In the genomic region with DNA sequence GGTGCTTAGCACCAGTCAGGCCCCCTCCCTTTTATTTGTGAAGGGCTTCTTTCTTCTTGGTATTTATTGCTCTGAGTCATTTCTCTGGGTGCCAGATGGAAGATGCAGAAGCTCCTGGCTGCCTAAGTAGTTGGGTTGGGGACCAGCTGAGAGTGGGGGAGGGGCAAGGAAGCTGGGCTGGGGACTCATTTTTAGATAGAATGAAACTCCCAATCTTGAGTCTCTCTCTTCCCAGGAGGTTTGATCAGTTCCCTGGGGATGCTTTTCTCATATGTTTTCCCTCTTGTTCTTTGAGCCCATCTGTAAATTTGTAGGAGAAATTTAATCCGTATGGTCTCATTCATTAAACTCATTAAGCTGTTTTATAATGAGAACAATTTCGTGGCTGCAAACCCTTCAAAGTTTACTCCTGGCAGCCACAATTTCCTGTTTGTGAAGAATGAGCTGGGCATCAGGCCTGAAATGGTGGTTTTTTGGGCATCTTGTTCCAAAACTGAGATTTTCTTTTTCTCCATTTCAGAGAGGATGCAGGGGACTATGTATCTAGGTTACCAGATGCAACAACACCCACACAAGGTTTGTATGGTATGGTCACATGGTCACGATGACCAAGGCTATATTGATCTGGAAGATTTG, we compare ENCODE assay signal across 17 mouse cellular contexts.
A peak's percentile ranks its signal among the peaks of the same experiment; 100 is the strongest.
DNase-seq lines count a peak whose midpoint lies in the region; ATAC-seq and TF ChIP-seq lines count a peak whose summit lies in the region.
"Had no signal": no experiment of that assay in that cellular context is flagged by ENCODE, and none has a peak within 500 bp of the region (broad histone marks: within the 10 kb centered on the region; RNA-seq: fewer than 3 reads in every experiment).

No protein-coding gene starts in this region.

- 57% methylated on average over 3 of the region's 3 CpGs for WGBS in hindbrain, postnatal 0 days
- 74% methylated on average over 3 of the region's 3 CpGs for WGBS in hindbrain, embryonic 11.5 days
- 51% methylated on average over 3 of the region's 3 CpGs for WGBS in forebrain, embryonic 16.5 days
- WGBS in midbrain, embryonic 10.5 days = 88% methylated on average over 3 of the region's 3 CpGs

- H3K4me1 ChIP-seq in hindbrain, postnatal 0 days (ENCODE audit: insufficient read depth, low read length) = no peaks in the 10 kb centered on the region
- no peaks in the 10 kb centered on the region for H3K4me1 ChIP-seq in hindbrain, embryonic 11.5 days (replicated peaks; ENCODE audit: control insufficient read depth, insufficient read depth, low read length)
- H3K4me1 ChIP-seq in forebrain, embryonic 16.5 days (replicated peaks; ENCODE audit: control insufficient read depth, insufficient read depth, low read length) = no peaks in the 10 kb centered on the region
- no peaks in the 10 kb centered on the region for H3K4me1 ChIP-seq in midbrain, embryonic 10.5 days
- H3K4me1 ChIP-seq: limb, embryonic 15.5 days; midbrain, embryonic 13.5 days had no signal

- peak; percentile 8 for DNase-seq in hindbrain, postnatal 0 days (ENCODE audit: low spot score)
- DNase-seq in hindbrain, embryonic 11.5 days (ENCODE audit: low spot score) = no peak
- peak; percentile 42 to 73 for DNase-seq in layer of hippocampus, postnatal 10 days (ENCODE audit: low spot score in 2 of 2)
- DNase-seq in right cerebral cortex, postnatal 14 days = peak; percentile 56
- no peak for DNase-seq in spleen, adult 12 weeks (ENCODE audit: low spot score)
- no peak for DNase-seq in midbrain, embryonic 10.5 days (ENCODE audit: low spot score)
- DNase-seq: cerebellum, adult 9-10 months; gastrocnemius, postnatal 10 days; kidney, postnatal 25 days had no signal

- H3K9me3 ChIP-seq in hindbrain, postnatal 0 days (ENCODE audit: low read length) = no peaks in the 10 kb centered on the region
- no peaks in the 10 kb centered on the region for H3K9me3 ChIP-seq in hindbrain, embryonic 11.5 days (ENCODE audit: control insufficient read depth, low read length)
- H3K9me3 ChIP-seq in forebrain, embryonic 16.5 days (ENCODE audit: control insufficient read depth, low read length) = no peaks in the 10 kb centered on the region
- H3K9me3 ChIP-seq in midbrain, embryonic 10.5 days (replicated peaks) = 0 out of 2 replicates have a peak, but pooled peaks cover 6% of the 10 kb centered on the region
- H3K9me3 ChIP-seq: embryonic facial prominence, embryonic 13.5 days; heart, embryonic 15.5 days; limb, embryonic 15.5 days; midbrain, embryonic 13.5 days had no signal

- no peak for TF ChIP-seq CTCF in hindbrain, postnatal 0 days (IDR thresholded peaks at IDR 0.05; ENCODE audit: low read depth)

- H3K4me3 ChIP-seq in hindbrain, postnatal 0 days (ENCODE audit: low read length) = no peak overlapping the region
- H3K4me3 ChIP-seq in hindbrain, embryonic 11.5 days (ENCODE audit: low read depth, low read length) = no peak overlapping the region
- no peak overlapping the region for H3K4me3 ChIP-seq in forebrain, embryonic 16.5 days (replicated peaks; ENCODE audit: low read length)
- no peak overlapping the region for H3K4me3 ChIP-seq in midbrain, embryonic 10.5 days
- H3K4me3 ChIP-seq: embryonic facial prominence, embryonic 13.5 days; heart, embryonic 15.5 days; limb, embryonic 15.5 days; midbrain, embryonic 13.5 days had no signal

- no peaks in the 10 kb centered on the region for H3K27me3 ChIP-seq in hindbrain, postnatal 0 days (ENCODE audit: insufficient read depth, low read length)
- H3K27me3 ChIP-seq in hindbrain, embryonic 11.5 days (ENCODE audit: control insufficient read depth, insufficient read depth, low read length) = no peaks in the 10 kb centered on the region
- H3K27me3 ChIP-seq in forebrain, embryonic 16.5 days (replicated peaks; ENCODE audit: control insufficient read depth, insufficient read depth, low read length) = no peaks in the 10 kb centered on the region
- H3K27me3 ChIP-seq in midbrain, embryonic 10.5 days (ENCODE audit: low read depth, poor library complexity, severe bottlenecking) = no peaks in the 10 kb centered on the region
- H3K27me3 ChIP-seq: embryonic facial prominence, embryonic 13.5 days; heart, embryonic 15.5 days; limb, embryonic 15.5 days; midbrain, embryonic 13.5 days had no signal

- H3K27ac ChIP-seq in hindbrain, postnatal 0 days = no peak overlapping the region
- H3K27ac ChIP-seq in hindbrain, embryonic 11.5 days (ENCODE audit: low read depth, low read length) = no peak overlapping the region
- 0 out of 2 replicates have a peak overlapping the region, but pooled peaks have one; percentile 1 for H3K27ac ChIP-seq in forebrain, embryonic 16.5 days (ENCODE audit: low read length)
- no peak overlapping the region for H3K27ac ChIP-seq in midbrain, embryonic 10.5 days (replicated peaks)
- H3K27ac ChIP-seq: embryonic facial prominence, embryonic 13.5 days; heart, embryonic 15.5 days; limb, embryonic 15.5 days; midbrain, embryonic 13.5 days; stomach, postnatal 0 days had no signal

- no peak overlapping the region for H3K9ac ChIP-seq in hindbrain, postnatal 0 days (replicated peaks; ENCODE audit: low read length)
- H3K9ac ChIP-seq in hindbrain, embryonic 11.5 days (ENCODE audit: low read depth, low read length) = no peak overlapping the region
- no peak overlapping the region for H3K9ac ChIP-seq in forebrain, embryonic 16.5 days (replicated peaks; ENCODE audit: low read depth, low read length)
- H3K9ac ChIP-seq: embryonic facial prominence, embryonic 13.5 days; heart, embryonic 15.5 days; limb, embryonic 15.5 days; midbrain, embryonic 13.5 days had no signal

- ATAC-seq in hindbrain, postnatal 0 days = no peak
- no peak for ATAC-seq in hindbrain, embryonic 11.5 days (ENCODE audit: low FRiP score)
- peak; percentile 76 for ATAC-seq in forebrain, embryonic 16.5 days
- ATAC-seq in megakaryocyte progenitor cell, adult 5-6 weeks (replicated peaks; ENCODE audit: poor library complexity) = no peak
- ATAC-seq: hindbrain, embryonic 16.5 days; midbrain, embryonic 13.5 days had no signal

- no peaks in the 10 kb centered on the region for H3K36me3 ChIP-seq in hindbrain, postnatal 0 days (ENCODE audit: insufficient read depth, low read length)
- H3K36me3 ChIP-seq in hindbrain, embryonic 11.5 days (ENCODE audit: control insufficient read depth, insufficient read depth, low read length) = no peaks in the 10 kb centered on the region
- H3K36me3 ChIP-seq in forebrain, embryonic 16.5 days (ENCODE audit: control insufficient read depth, insufficient read depth) = no peaks in the 10 kb centered on the region
- H3K36me3 ChIP-seq in midbrain, embryonic 10.5 days = no peaks in the 10 kb centered on the region
- H3K36me3 ChIP-seq: embryonic facial prominence, embryonic 13.5 days; heart, embryonic 15.5 days; limb, embryonic 15.5 days; midbrain, embryonic 13.5 days had no signal

- no peak overlapping the region for H3K4me2 ChIP-seq in hindbrain, postnatal 0 days (ENCODE audit: low read depth, low read length)
- no peak overlapping the region for H3K4me2 ChIP-seq in hindbrain, embryonic 11.5 days (replicated peaks; ENCODE audit: low read depth, low read length)
- H3K4me2 ChIP-seq in forebrain, embryonic 16.5 days (ENCODE audit: low read length) = no peak overlapping the region
- H3K4me2 ChIP-seq: embryonic facial prominence, embryonic 13.5 days; heart, embryonic 15.5 days; limb, embryonic 15.5 days; midbrain, embryonic 13.5 days had no signal

Comparison
In these comparisons a context has a peak if more than half of its experiments do, and no peak if none do; other contexts are left out.
1. DNase-seq: peak in hindbrain, postnatal 0 days (single experiment), layer of hippocampus, postnatal 10 days (2 of 2) and right cerebral cortex, postnatal 14 days (single experiment); none in hindbrain, embryonic 11.5 days (single experiment), spleen, adult 12 weeks (single experiment) and midbrain, embryonic 10.5 days (single experiment).